Mouse (Mus musculus) forebrain, embryonic 11.5 days (tissue): ENCODE data around the gene Cfap300. TPM values are rescaled to one million over a fixed set of nuclear protein-coding genes. Genes with fewer than 3 reads are reported as not detected.
A peak's percentile ranks its signal among the peaks of the same experiment; 100 is the strongest.

Experiments
- ATAC-seq: fragments of 200-750 bp; cut with Nextera tagmentation; replicated peaks from 2 replicates; pipeline ENCODE4 v1.8.0; 2017; ENCODE audit warnings: moderate TSS enrichment; ENCODE audit not compliant: low FRiP score
- DNase-seq: peaks from one replicate; pipeline ENCODE4 v3.0.0-alpha.2; 2017; ENCODE audit warnings: low spot score
- H3K27ac ChIP-seq: fragments of 300-500 bp; sonication (generic); 2 replicates; pipeline ENCODE4 v1.5.1; 2014; ENCODE audit warnings: low read depth, low read length
- H3K27me3 ChIP-seq: fragments of 300-500 bp; sonication (generic); 2 replicates; pipeline ENCODE4 v1.6.1; 2014; ENCODE audit warnings: mild to moderate bottlenecking, low read length, mixed read lengths; ENCODE audit not compliant: control insufficient read depth, insufficient read depth
- H3K36me3 ChIP-seq: fragments of 300-500 bp; sonication (generic); 2 replicates; pipeline ENCODE4 v1.6.1; 2014; ENCODE audit warnings: mild to moderate bottlenecking, low read length, moderate library complexity, mixed read lengths; ENCODE audit not compliant: control insufficient read depth, insufficient read depth
- H3K4me1 ChIP-seq: fragments of 300-500 bp; sonication (generic); replicated peaks from 2 replicates; pipeline ENCODE4 v1.6.1; 2014; ENCODE audit warnings: low read length, mixed read lengths; ENCODE audit not compliant: control insufficient read depth, insufficient read depth
- H3K4me2 ChIP-seq: fragments of 300-500 bp; sonication (generic); 2 replicates; pipeline ENCODE4 v1.6.1; 2014; ENCODE audit warnings: low read depth, mild to moderate bottlenecking, low read length, moderate library complexity, mixed read lengths; ENCODE audit not compliant: severe bottlenecking
- H3K4me3 ChIP-seq: fragments of 300-500 bp; sonication (generic); 2 replicates; pipeline ENCODE4 v1.5.1; 2014; ENCODE audit warnings: low read depth, low read length
- H3K9ac ChIP-seq: fragments of 300-500 bp; sonication (generic); 2 replicates; pipeline ENCODE4 v1.6.1; 2014; ENCODE audit warnings: low read length
- H3K9me3 ChIP-seq: fragments of 300-500 bp; sonication (generic); 2 replicates; pipeline ENCODE4 v1.6.1; 2016; ENCODE audit warnings: low read length, mixed read lengths; ENCODE audit not compliant: control insufficient read depth
- WGBS: fragments of 180-500 bp; shearing (Covaris S2); extraction: QIAGEN DNeasy Blood & Tissue Kit; methylation state at CpG from one replicate; pipeline ENCODE4 v1.1.7; 2014; 5-methylcytosine and 5-hydroxymethylcytosine counted together
- polyA plus RNA-seq: library from polyadenylated mRNA; unstranded; fragments of >200 nt; fragmentation: Nextera tagmentation; extraction: Ambion mirVana; gene quantifications from 2 replicates; pipeline ENCODE4 v1.2.1, GENCODE M21; 2014

Cfap300 gene
- polyA plus RNA-seq, 1 experiment from 2014 or later, result 21.4 TPM

GRCm38 (mm10) chr9:8034143-8034542 lies 8.5 kb downstream of the Cfap300 start:
- Histone ChIP-seq H3K4me2 (no peak overlapping the region), H3K9me3 (no peaks in the 10 kb centered on the region), H3K9ac (no peak overlapping the region), H3K27me3 (no peaks in the 10 kb centered on the region), H3K36me3 (no peaks in the 10 kb centered on the region), H3K4me3 (no peak overlapping the region), H3K27ac (no peak overlapping the region), H3K4me1 (no peaks in the 10 kb centered on the region)
- ATAC-seq, result no peak
- no peak for DNase-seq
- WGBS, result 74% methylated on average over 1 of the region's 1 CpGs

- ATAC-seq (peak; percentile 24; the same call in 1 of the 2 replicates), DNase-seq (no peak)
- Histone ChIP-seq H3K4me2 (no peak overlapping the region), H3K27me3 (no peaks in the 10 kb centered on the region), H3K36me3 (no peaks in the 10 kb centered on the region), H3K4me1 (no peaks in the 10 kb centered on the region), H3K27ac (no peak overlapping the region), H3K9ac (no peak overlapping the region), H3K9me3 (no peaks in the 10 kb centered on the region), H3K4me3 (no peak overlapping the region)
- WGBS, result 82% methylated on average over 5 of the region's 5 CpGs
Observed at GRCm38 (mm10) chr9:8032847-8033246, 9.8 kb downstream of the Cfap300 start.

- 92% methylated on average over 5 of the region's 5 CpGs for WGBS
- Histone ChIP-seq H3K9ac (no peak overlapping the region), H3K27me3 (no peaks in the 10 kb centered on the region), H3K36me3 (no peaks in the 10 kb centered on the region), H3K4me1 (no peaks in the 10 kb centered on the region), H3K4me3 (no peak overlapping the region), H3K9me3 (no peaks in the 10 kb centered on the region), H3K27ac (no peak overlapping the region), H3K4me2 (no peak overlapping the region)
- DNase-seq (no peak), ATAC-seq (no peak)
Observed at GRCm38 (mm10) chr9:8018609-8019008, 24.0 kb downstream of the Cfap300 start.

- Histone ChIP-seq H3K4me2 (no peak overlapping the region), H3K36me3 (no peaks in the 10 kb centered on the region), H3K27me3 (no peaks in the 10 kb centered on the region), H3K27ac (no peak overlapping the region), H3K9me3 (no peaks in the 10 kb centered on the region), H3K4me1 (no peaks in the 10 kb centered on the region), H3K9ac (no peak overlapping the region), H3K4me3 (no peak overlapping the region)
- ATAC-seq, result 0 out of 2 replicates have a peak, but pooled peaks have one; percentile 27
- DNase-seq, result no peak
- WGBS, result 63% methylated on average over 15 of the region's 20 CpGs
Observed at GRCm38 (mm10) chr9:8017253-8017913, 25.2 kb downstream of the Cfap300 start.

GRCm38 (mm10) chr9:8004370-8004991 lies 38.1 kb downstream of the Cfap300 start, which contains the start of gene Yap1:
Gene Yap1, minus strand, starts transcription at chr9:8004596.
- Histone ChIP-seq H3K36me3 (peaks cover 3% of the 10 kb centered on the region), H3K9ac (peak within 1 kb of the TSS; percentile 92), H3K27ac (peak within 1 kb of the TSS; percentile 92), H3K4me1 (0 out of 2 replicates have a peak, but pooled peaks cover 2% of the 10 kb centered on the region), H3K4me2 (peak within 1 kb of the TSS; percentile 44), H3K27me3 (no peaks in the 10 kb centered on the region), H3K9me3 (no peaks in the 10 kb centered on the region), H3K4me3 (peak within 1 kb of the TSS; percentile 80)
- ATAC-seq, result peak; percentile 90
- peak; percentile 95 for DNase-seq
- WGBS, result under 1% methylated on average over 61 of the region's 79 CpGs

- under 1% methylated on average over 73 of the region's 82 CpGs for WGBS
- no peaks in the 10 kb centered on the region for H3K27me3 ChIP-seq
- H3K27ac ChIP-seq, result peak overlapping the region; percentile 92
- ATAC-seq (peak; percentile 73), DNase-seq (peak; percentile 87)
- peak overlapping the region; percentile 44 for H3K4me2 ChIP-seq
- peak overlapping the region; percentile 92 for H3K9ac ChIP-seq
- peak overlapping the region; percentile 80 for H3K4me3 ChIP-seq
- H3K36me3 ChIP-seq, result peaks cover 3% of the 10 kb centered on the region
- H3K4me1 ChIP-seq, result 0 out of 2 replicates have a peak, but pooled peaks cover 2% of the 10 kb centered on the region
- no peaks in the 10 kb centered on the region for H3K9me3 ChIP-seq
Observed at GRCm38 (mm10) chr9:8003301-8004271, 39.0 kb downstream of the Cfap300 start.

- H3K4me3 ChIP-seq, result peak overlapping the region; percentile 80
- no peaks in the 10 kb centered on the region for H3K27me3 ChIP-seq
- WGBS, result 2% methylated on average over 12 of the region's 12 CpGs
- no peak for ATAC-seq
- 0 out of 2 replicates have a peak, but pooled peaks cover 2% of the 10 kb centered on the region for H3K4me1 ChIP-seq
- no peaks in the 10 kb centered on the region for H3K9me3 ChIP-seq
- no peak for DNase-seq
- H3K27ac ChIP-seq, result no peak overlapping the region
- peaks cover 3% of the 10 kb centered on the region for H3K36me3 ChIP-seq
- peak overlapping the region; percentile 92 for H3K9ac ChIP-seq
- peak overlapping the region; percentile 44 for H3K4me2 ChIP-seq
Observed at GRCm38 (mm10) chr9:8002806-8003205, 39.8 kb downstream of the Cfap300 start.

- Histone ChIP-seq H3K27ac (no peak overlapping the region), H3K4me1 (0 out of 2 replicates have a peak, but pooled peaks cover 2% of the 10 kb centered on the region), H3K9ac (no peak overlapping the region), H3K4me3 (no peak overlapping the region), H3K36me3 (peaks cover 3% of the 10 kb centered on the region), H3K9me3 (no peaks in the 10 kb centered on the region), H3K27me3 (no peaks in the 10 kb centered on the region), H3K4me2 (peak overlapping the region; percentile 29; the same call in 1 of the 2 replicates)
- 60% methylated on average over 7 of the region's 7 CpGs for WGBS
- DNase-seq, result no peak
- ATAC-seq, result no peak
Observed at GRCm38 (mm10) chr9:8001352-8001751, 41.3 kb downstream of the Cfap300 start.
